Mouse (Mus musculus): ENCODE results near the gene Alox12. TPM values are rescaled to one million over a fixed set of nuclear protein-coding genes. Genes with fewer than 3 reads are reported as not detected.

Alox12 gene
- polyA plus RNA-seq, 1 experiment from 2014 or later = 2.5 TPM

- no peak overlapping the region for H3K4me3 ChIP-seq
- no peaks in the 10 kb centered on the region for H3K27me3 ChIP-seq (replicated peaks)
- peak overlapping the region; percentile 67; the same call in 1 of the 2 replicates for H3K27ac ChIP-seq (replicated peaks)
- no peak overlapping the region for H3K4me2 ChIP-seq
- no peak for ATAC-seq (ENCODE audit: extremely low read depth, insufficient number of reproducible peaks, low FRiP score, low TSS enrichment)
- H3K9me3 ChIP-seq = no peaks in the 10 kb centered on the region
- peaks cover 8% of the 10 kb centered on the region; the same call in 1 of the 2 replicates for H3K4me1 ChIP-seq
- 61% methylated on average over 3 of the region's 3 CpGs for WGBS
- no peak overlapping the region for H3K9ac ChIP-seq
- no peaks in the 10 kb centered on the region for H3K36me3 ChIP-seq
These were observed 25.3 kb upstream of the Alox12 start for GRCm38 (mm10) chr11:70280441-70280840.

GRCm38 (mm10) chr11:70278961-70279360, 23.8 kb upstream of the Alox12 start:
- no peak for ATAC-seq (ENCODE audit: extremely low read depth, insufficient number of reproducible peaks, low FRiP score, low TSS enrichment)
- no peak overlapping the region for H3K9ac ChIP-seq
- H3K9me3 ChIP-seq = no peaks in the 10 kb centered on the region
- 73% methylated on average over 3 of the region's 3 CpGs for WGBS
- H3K4me3 ChIP-seq = no peak overlapping the region
- H3K36me3 ChIP-seq = no peaks in the 10 kb centered on the region
- H3K4me2 ChIP-seq = no peak overlapping the region
- peaks cover 8% of the 10 kb centered on the region; the same call in 1 of the 2 replicates for H3K4me1 ChIP-seq
- no peaks in the 10 kb centered on the region for H3K27me3 ChIP-seq (replicated peaks)
- no peak overlapping the region for H3K27ac ChIP-seq (replicated peaks)

- H3K4me3 ChIP-seq = no peak overlapping the region
- no peaks in the 10 kb centered on the region for H3K9me3 ChIP-seq
- 76% methylated on average over 7 of the region's 7 CpGs for WGBS
- H3K36me3 ChIP-seq = no peaks in the 10 kb centered on the region
- no peak overlapping the region for H3K27ac ChIP-seq (replicated peaks)
- H3K4me2 ChIP-seq = no peak overlapping the region
- H3K27me3 ChIP-seq (replicated peaks) = no peaks in the 10 kb centered on the region
- ATAC-seq (ENCODE audit: extremely low read depth, insufficient number of reproducible peaks, low FRiP score, low TSS enrichment) = no peak
- no peak overlapping the region for H3K9ac ChIP-seq
- H3K4me1 ChIP-seq = peaks cover 2% of the 10 kb centered on the region
These were observed 16.5 kb upstream of the Alox12 start for GRCm38 (mm10) chr11:70271641-70272040.

DNA sequence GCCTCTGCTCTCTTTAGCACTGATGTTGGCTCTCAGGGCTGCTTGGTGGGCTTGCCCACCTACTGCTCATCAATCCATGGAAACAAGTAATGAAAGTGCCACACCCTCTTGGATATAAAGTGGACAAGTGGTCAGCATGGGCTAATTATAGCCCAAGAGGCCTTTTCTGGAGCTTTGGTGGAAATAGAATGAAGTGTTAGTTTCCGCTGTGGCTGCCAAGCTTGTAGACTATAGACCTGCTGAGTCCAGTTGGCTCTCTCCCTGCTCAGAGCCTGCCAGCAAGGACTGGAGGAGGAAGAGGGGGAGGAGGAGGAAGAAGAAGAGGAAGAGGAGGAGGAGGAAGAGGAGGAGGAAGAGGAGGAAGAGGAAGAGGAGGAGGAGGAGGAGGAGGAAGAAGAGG, 11.3 kb upstream of the Alox12 start:
- Histone ChIP-seq H3K4me1 (peaks cover 18% of the 10 kb centered on the region), H3K27me3 (replicated peaks) (peaks cover 5% of the 10 kb centered on the region; the same call in 1 of the 2 replicates), H3K4me2 (no peak overlapping the region), H3K36me3 (no peaks in the 10 kb centered on the region), H3K4me3 (no peak overlapping the region), H3K9ac (no peak overlapping the region), H3K9me3 (no peaks in the 10 kb centered on the region), H3K27ac (replicated peaks) (peak overlapping the region; percentile 50; the same call in 1 of the 2 replicates)
- no peak for ATAC-seq (ENCODE audit: extremely low read depth, insufficient number of reproducible peaks, low FRiP score, low TSS enrichment)
- WGBS = 52% methylated on average over 1 of the region's 1 CpGs

GRCm38 (mm10) chr11:70265819-70266218, 10.7 kb upstream of the Alox12 start:
- Histone ChIP-seq H3K27ac (replicated peaks) (peak overlapping the region; percentile 50; the same call in 1 of the 2 replicates), H3K4me2 (no peak overlapping the region), H3K27me3 (replicated peaks) (peaks cover 5% of the 10 kb centered on the region; the same call in 1 of the 2 replicates), H3K4me3 (no peak overlapping the region), H3K36me3 (no peaks in the 10 kb centered on the region), H3K4me1 (peaks cover 18% of the 10 kb centered on the region), H3K9ac (no peak overlapping the region), H3K9me3 (peaks cover 3% of the 10 kb centered on the region; the same call in 1 of the 2 replicates)
- WGBS = 63% methylated on average over 4 of the region's 4 CpGs
- no peak for ATAC-seq (ENCODE audit: extremely low read depth, insufficient number of reproducible peaks, low FRiP score, low TSS enrichment)

DNA sequence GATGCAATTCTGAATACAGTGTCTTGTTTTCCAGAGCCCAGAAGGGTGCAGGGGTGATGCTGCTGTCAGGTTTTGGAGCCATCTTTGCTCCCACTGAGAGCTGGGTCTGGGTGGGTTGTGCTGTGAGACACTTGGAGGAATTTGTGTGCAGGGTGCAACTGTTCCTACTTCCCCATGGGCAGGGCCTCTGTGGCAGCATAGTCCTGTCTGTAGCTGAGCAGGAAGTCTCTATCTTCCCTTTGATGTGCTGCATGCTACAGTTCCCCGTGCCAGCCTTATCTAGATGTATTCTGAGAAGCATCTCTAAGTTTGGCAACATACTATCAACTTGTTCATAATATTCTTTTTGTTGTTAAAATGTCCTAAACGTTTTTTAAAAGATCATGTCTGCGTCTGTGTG, 10.1 kb upstream of the Alox12 start:
- no peak for ATAC-seq (ENCODE audit: extremely low read depth, insufficient number of reproducible peaks, low FRiP score, low TSS enrichment)
- Histone ChIP-seq H3K36me3 (no peaks in the 10 kb centered on the region), H3K4me3 (no peak overlapping the region), H3K9ac (no peak overlapping the region), H3K4me2 (no peak overlapping the region), H3K4me1 (peaks cover 18% of the 10 kb centered on the region), H3K9me3 (peaks cover 4% of the 10 kb centered on the region; the same call in 1 of the 2 replicates), H3K27ac (replicated peaks) (no peak overlapping the region), H3K27me3 (replicated peaks) (peaks cover 5% of the 10 kb centered on the region; the same call in 1 of the 2 replicates)
- 38% methylated on average over 3 of the region's 3 CpGs for WGBS

- H3K4me1 ChIP-seq = peaks cover 15% of the 10 kb centered on the region
- peaks cover 30% of the 10 kb centered on the region for H3K27me3 ChIP-seq (replicated peaks)
- no peak overlapping the region for H3K27ac ChIP-seq (replicated peaks)
- no peaks in the 10 kb centered on the region for H3K36me3 ChIP-seq
- 94% methylated on average over 4 of the region's 4 CpGs for WGBS
- ATAC-seq (ENCODE audit: extremely low read depth, insufficient number of reproducible peaks, low FRiP score, low TSS enrichment) = no peak
- H3K4me2 ChIP-seq = no peak overlapping the region
- no peak overlapping the region for H3K9ac ChIP-seq
- no peak overlapping the region for H3K4me3 ChIP-seq
- H3K9me3 ChIP-seq = peaks cover 4% of the 10 kb centered on the region; the same call in 1 of the 2 replicates
These were observed 3.9 kb upstream of the Alox12 start for GRCm38 (mm10) chr11:70259035-70259434.

DNA sequence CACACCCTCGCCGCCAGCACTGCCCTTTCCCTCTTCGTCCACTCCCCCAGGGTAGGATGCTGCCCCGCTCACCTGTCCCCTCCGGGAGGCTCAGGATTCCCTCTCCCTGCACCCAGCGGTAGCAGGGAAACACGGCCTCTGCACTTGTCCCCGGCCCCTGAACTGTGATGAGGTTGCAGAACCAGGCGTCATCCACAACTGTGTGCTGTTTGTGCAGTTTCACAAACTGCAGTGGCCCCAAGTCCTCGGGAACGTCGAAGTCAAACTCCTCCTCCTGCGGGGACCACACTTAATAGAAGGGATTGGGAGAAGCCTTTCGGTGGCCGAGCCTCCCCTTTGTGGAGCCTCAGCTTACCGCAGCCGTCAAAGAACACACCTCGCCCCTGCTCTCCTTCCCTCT, 816 bp downstream of the Alox12 start:
- Histone ChIP-seq H3K27ac (replicated peaks) (no peak overlapping the region), H3K27me3 (replicated peaks) (peaks cover 72% of the 10 kb centered on the region), H3K4me3 (peak overlapping the region; percentile 50), H3K9ac (peak overlapping the region; percentile 75), H3K9me3 (no peaks in the 10 kb centered on the region), H3K36me3 (no peaks in the 10 kb centered on the region), H3K4me2 (peak overlapping the region; percentile 74), H3K4me1 (peaks cover 19% of the 10 kb centered on the region)
- ATAC-seq (ENCODE audit: extremely low read depth, insufficient number of reproducible peaks, low FRiP score, low TSS enrichment) = no peak
- 4% methylated on average over 18 of the region's 18 CpGs for WGBS

- H3K27ac ChIP-seq (replicated peaks) = no peak overlapping the region
- 60% methylated on average over 8 of the region's 8 CpGs for WGBS
- no peak overlapping the region for H3K4me3 ChIP-seq
- no peak overlapping the region for H3K9ac ChIP-seq
- H3K27me3 ChIP-seq (replicated peaks) = peaks cover 89% of the 10 kb centered on the region
- ATAC-seq (ENCODE audit: extremely low read depth, insufficient number of reproducible peaks, low FRiP score, low TSS enrichment) = no peak
- no peaks in the 10 kb centered on the region for H3K36me3 ChIP-seq
- no peaks in the 10 kb centered on the region for H3K9me3 ChIP-seq
- peaks cover 19% of the 10 kb centered on the region for H3K4me1 ChIP-seq
- no peak overlapping the region for H3K4me2 ChIP-seq
These were observed 3.3 kb downstream of the Alox12 start for GRCm38 (mm10) chr11:70251853-70252252.

GRCm38 (mm10) chr11:70250150-70250549, 5.0 kb downstream of the Alox12 start:
- 41% methylated on average over 11 of the region's 11 CpGs for WGBS
- H3K27ac ChIP-seq (replicated peaks) = no peak overlapping the region
- no peak overlapping the region for H3K9ac ChIP-seq
- peaks cover 15% of the 10 kb centered on the region for H3K4me1 ChIP-seq
- H3K4me2 ChIP-seq = no peak overlapping the region
- ATAC-seq (ENCODE audit: extremely low read depth, insufficient number of reproducible peaks, low FRiP score, low TSS enrichment) = no peak
- H3K4me3 ChIP-seq = no peak overlapping the region
- no peaks in the 10 kb centered on the region for H3K9me3 ChIP-seq
- H3K27me3 ChIP-seq (replicated peaks) = peaks cover 85% of the 10 kb centered on the region
- H3K36me3 ChIP-seq = no peaks in the 10 kb centered on the region

DNA sequence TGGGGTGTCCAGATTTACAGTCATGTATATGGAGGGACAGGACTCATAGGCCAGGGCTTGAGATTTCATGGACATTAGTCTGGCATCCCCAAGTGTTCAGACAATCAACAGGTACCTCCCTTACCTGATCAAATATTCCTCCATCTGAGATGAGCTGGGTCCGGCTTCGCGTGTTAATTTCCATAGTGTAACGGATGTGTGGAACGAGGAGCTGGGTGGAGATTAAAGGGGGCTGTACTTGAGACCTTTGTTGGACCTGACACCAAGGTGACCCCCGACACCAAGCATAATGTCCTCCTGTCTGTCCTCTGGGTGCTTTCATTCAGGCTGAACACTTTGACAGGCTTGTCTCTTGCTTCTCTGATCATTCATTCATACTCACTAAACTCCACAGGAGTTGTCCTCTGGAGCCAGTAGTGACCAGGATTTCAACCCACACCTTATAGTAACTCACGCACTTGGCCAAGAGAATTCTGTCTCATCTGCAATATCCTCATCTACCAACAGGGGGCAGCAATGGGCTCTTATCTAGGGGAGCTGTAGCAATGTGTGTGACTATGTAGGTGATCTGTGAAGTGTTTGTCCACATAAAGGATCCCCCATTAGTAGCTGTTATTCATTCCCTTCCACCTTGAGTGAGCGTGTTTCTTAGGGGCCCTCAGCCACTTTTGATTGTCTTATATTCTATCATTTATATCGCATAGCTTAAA, 7.9 kb downstream of the Alox12 start:
- peaks cover 65% of the 10 kb centered on the region for H3K27me3 ChIP-seq (replicated peaks)
- no peak overlapping the region for H3K4me3 ChIP-seq
- H3K9ac ChIP-seq = no peak overlapping the region
- H3K9me3 ChIP-seq = no peaks in the 10 kb centered on the region
- no peaks in the 10 kb centered on the region for H3K36me3 ChIP-seq
- no peak overlapping the region for H3K27ac ChIP-seq (replicated peaks)
- ATAC-seq (ENCODE audit: extremely low read depth, insufficient number of reproducible peaks, low FRiP score, low TSS enrichment) = no peak
- WGBS = 48% methylated on average over 9 of the region's 9 CpGs
- H3K4me1 ChIP-seq = no peaks in the 10 kb centered on the region
- H3K4me2 ChIP-seq = no peak overlapping the region

- Histone ChIP-seq H3K4me3 (no peak overlapping the region), H3K27me3 (replicated peaks) (peaks cover 21% of the 10 kb centered on the region), H3K4me1 (peaks cover 15% of the 10 kb centered on the region), H3K27ac (replicated peaks) (no peak overlapping the region), H3K4me2 (no peak overlapping the region), H3K9me3 (no peaks in the 10 kb centered on the region), H3K36me3 (no peaks in the 10 kb centered on the region), H3K9ac (no peak overlapping the region)
- 64% methylated on average over 11 of the region's 11 CpGs for WGBS
- no peak for ATAC-seq (ENCODE audit: extremely low read depth, insufficient number of reproducible peaks, low FRiP score, low TSS enrichment)
These were observed 12.6 kb downstream of the Alox12 start for GRCm38 (mm10) chr11:70242591-70242990.
